Mouse (Mus musculus): ENCODE data around the gene Rhoh. TPM values are rescaled to one million over a fixed set of nuclear protein-coding genes. Genes with fewer than 3 reads are reported as not detected.

Rhoh gene
- total and polyA plus RNA-seq, 3 experiments, result 0.52 to 0.92 (median 0.55) TPM

DNA sequence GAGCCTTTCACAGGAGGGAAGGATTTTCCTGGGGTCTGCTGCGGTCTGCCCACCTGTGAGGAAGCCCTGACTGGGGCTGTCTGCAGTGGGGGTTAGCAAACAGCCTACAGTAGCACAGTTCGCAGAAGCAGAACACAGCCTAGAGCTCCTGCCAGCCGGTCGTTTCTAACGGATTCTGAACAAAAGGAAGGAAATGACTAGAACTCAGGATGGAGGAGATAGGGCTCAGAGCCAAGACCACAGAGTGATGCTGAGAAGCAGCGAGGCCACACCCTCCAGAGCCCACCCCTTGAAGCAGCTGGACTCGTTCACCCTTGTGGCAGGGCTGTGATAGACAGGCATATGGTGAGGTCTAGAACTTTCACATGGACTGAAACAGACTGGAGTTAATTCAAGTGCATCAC is 39.9 kb downstream of the Rhoh start:
- Histone ChIP-seq H3K4me3 (no peak overlapping the region), H3K9ac (ENCODE audit: low read depth, low read length) (no peak overlapping the region), H3K79me2 (replicated peaks; ENCODE audit: control insufficient read depth, insufficient read depth, low read length) (no peaks in the 10 kb centered on the region), H3K27me3 (ENCODE audit: control insufficient read depth, insufficient read depth, low read length) (no peaks in the 10 kb centered on the region), H3K27ac (no peak overlapping the region), H3K4me1 (ENCODE audit: control insufficient read depth, insufficient read depth, low read length) (no peaks in the 10 kb centered on the region), H3K36me3 (ENCODE audit: control insufficient read depth, insufficient read depth, low read length) (no peaks in the 10 kb centered on the region)
- 26% methylated on average over 7 of the region's 7 CpGs for WGBS
- TF ChIP-seq EP300 (IDR thresholded peaks at IDR 0.05; ENCODE audit: insufficient read depth, low read depth, low read length), result no peak
- no peak for TF ChIP-seq POLR2A (IDR thresholded peaks at IDR 0.05; ENCODE audit: insufficient read depth, low read depth, low read length)
- no peak for TF ChIP-seq CTCF (IDR thresholded peaks at IDR 0.05)
- peak in 1 of 2 experiments; percentile 25 for DNase-seq
- intact Hi-C loops (cut with DNase I), result no loop called here

DNA sequence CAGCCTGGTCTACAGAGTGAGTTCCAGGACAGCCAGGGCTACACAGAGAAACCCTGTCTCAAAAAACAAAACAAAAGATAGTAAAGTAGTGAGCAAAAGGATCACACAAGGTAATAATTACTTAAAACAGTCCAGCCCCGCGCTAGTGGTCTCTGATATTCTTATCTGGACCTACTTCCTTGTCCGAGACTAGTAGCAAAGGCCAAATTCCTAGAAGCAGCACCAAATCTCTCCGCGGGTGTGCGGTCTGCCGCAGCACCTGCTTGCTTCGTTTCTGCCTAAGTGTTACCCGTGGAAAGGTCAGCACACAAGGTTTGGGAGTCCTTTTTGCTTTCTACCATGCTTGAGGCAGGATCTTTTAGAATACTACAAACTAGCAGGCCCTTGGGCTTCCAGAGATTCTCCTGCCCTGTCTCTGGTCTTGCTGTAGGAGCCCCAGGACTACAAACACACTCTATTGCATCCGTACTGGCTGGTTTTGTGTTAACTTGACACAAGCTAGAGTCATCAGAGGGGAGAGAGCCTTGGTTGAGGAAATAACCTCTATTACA is 40.9 kb downstream of the Rhoh start:
- no peaks in the 10 kb centered on the region for H3K79me2 ChIP-seq (replicated peaks; ENCODE audit: control insufficient read depth, insufficient read depth, low read length)
- intact Hi-C loops (cut with DNase I), result no loop called here
- no peak overlapping the region for H3K4me3 ChIP-seq
- H3K9ac ChIP-seq (ENCODE audit: low read depth, low read length), result no peak overlapping the region
- 77% methylated on average over 10 of the region's 10 CpGs for WGBS
- no peak for DNase-seq
- no peaks in the 10 kb centered on the region for H3K4me1 ChIP-seq (ENCODE audit: control insufficient read depth, insufficient read depth, low read length)
- no peaks in the 10 kb centered on the region for H3K27me3 ChIP-seq (ENCODE audit: control insufficient read depth, insufficient read depth, low read length)
- no peak overlapping the region for H3K27ac ChIP-seq
- no peak for TF ChIP-seq POLR2A (IDR thresholded peaks at IDR 0.05; ENCODE audit: insufficient read depth, low read depth, low read length)
- no peaks in the 10 kb centered on the region for H3K36me3 ChIP-seq (ENCODE audit: control insufficient read depth, insufficient read depth, low read length)

DNA sequence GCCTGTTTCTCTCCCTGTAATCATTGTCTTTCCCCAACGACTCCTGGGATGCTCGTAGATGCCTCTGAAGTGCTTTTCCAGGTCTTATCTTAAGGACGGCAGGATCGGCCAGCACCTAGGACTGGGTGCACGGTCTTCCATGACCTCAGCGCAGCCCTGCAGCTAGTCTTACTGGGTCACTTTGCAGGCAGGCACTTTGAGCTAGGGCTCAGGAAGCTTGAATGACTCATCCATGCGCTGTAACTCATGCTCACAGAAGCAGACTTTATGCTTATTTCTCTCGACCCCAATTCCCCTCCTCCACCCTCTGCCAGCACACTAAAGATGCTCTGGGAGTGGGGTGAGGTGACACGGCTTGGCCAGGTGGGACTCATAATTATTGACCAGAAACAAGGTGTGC is 41.8 kb downstream of the Rhoh start:
- no peaks in the 10 kb centered on the region for H3K36me3 ChIP-seq (ENCODE audit: control insufficient read depth, insufficient read depth, low read length)
- no peak overlapping the region for H3K4me3 ChIP-seq
- no peaks in the 10 kb centered on the region for H3K79me2 ChIP-seq (replicated peaks; ENCODE audit: control insufficient read depth, insufficient read depth, low read length)
- H3K9ac ChIP-seq (ENCODE audit: low read depth, low read length), result no peak overlapping the region
- DNase-seq, result no peak
- WGBS, result 65% methylated on average over 9 of the region's 9 CpGs
- TF ChIP-seq EP300 (IDR thresholded peaks at IDR 0.05; ENCODE audit: insufficient read depth, low read depth, low read length) (no peak), CTCF (IDR thresholded peaks at IDR 0.05) (no peak), POLR2A (IDR thresholded peaks at IDR 0.05; ENCODE audit: insufficient read depth, low read depth, low read length) (no peak)
- H3K4me1 ChIP-seq (ENCODE audit: control insufficient read depth, insufficient read depth, low read length), result no peaks in the 10 kb centered on the region
- intact Hi-C loops (cut with DNase I), result no loop called here
- no peaks in the 10 kb centered on the region for H3K27me3 ChIP-seq (ENCODE audit: control insufficient read depth, insufficient read depth, low read length)
- no peak overlapping the region for H3K27ac ChIP-seq

DNA sequence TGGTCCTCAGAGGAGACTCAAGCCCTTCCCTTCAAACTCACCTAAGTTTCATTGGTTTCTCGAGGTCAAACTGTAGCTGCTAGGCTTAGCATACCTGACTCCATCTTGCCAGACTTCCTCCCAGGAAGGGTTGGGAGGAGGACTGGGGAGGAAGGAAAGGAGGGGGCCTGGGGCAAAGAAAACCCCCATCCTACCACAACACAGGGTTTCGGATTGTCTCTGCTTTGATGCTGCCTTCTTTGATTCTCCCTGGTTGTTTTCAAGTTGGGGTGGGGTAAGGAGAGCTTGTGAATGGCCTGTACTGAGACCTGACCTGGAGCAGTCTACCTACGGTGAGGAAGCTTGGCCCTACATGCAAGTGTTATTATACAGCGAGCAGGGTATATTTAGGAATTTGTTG is 43.5 kb downstream of the Rhoh start:
- TF ChIP-seq POLR2A (IDR thresholded peaks at IDR 0.05; ENCODE audit: insufficient read depth, low read depth, low read length), result no peak
- no peak for TF ChIP-seq CTCF (IDR thresholded peaks at IDR 0.05)
- no peak for TF ChIP-seq EP300 (IDR thresholded peaks at IDR 0.05; ENCODE audit: insufficient read depth, low read depth, low read length)

DNA sequence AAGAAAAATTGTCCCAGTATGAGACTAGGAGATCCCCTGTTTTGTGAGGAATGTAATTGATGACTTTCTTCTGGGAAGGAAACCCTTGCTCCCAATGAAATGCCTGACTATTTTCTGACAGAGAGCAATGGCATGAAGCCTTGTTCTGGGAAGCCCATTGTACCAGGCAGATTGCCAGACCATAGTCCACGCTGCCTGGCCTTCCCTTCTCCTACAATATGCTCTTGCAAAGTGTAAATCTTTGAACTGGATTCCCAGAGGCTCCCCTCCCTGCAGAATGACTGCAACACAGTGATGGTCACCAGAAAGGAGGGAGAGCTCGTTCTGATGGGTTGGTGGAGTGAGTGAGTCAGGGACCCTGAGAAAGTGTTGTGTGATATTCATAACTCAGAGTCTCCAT is 47.7 kb downstream of the Rhoh start:
- H3K4me1 ChIP-seq (ENCODE audit: control insufficient read depth, insufficient read depth, low read length), result no peaks in the 10 kb centered on the region
- no peaks in the 10 kb centered on the region for H3K27me3 ChIP-seq (ENCODE audit: control insufficient read depth, insufficient read depth, low read length)
- no peaks in the 10 kb centered on the region for H3K79me2 ChIP-seq (replicated peaks; ENCODE audit: control insufficient read depth, insufficient read depth, low read length)
- no peak for DNase-seq
- no peak overlapping the region for H3K9ac ChIP-seq (ENCODE audit: low read depth, low read length)
- no peaks in the 10 kb centered on the region for H3K36me3 ChIP-seq (ENCODE audit: control insufficient read depth, insufficient read depth, low read length)
- no peak overlapping the region for H3K27ac ChIP-seq
- WGBS, result 50% methylated on average over 2 of the region's 2 CpGs
- TF ChIP-seq POLR2A (IDR thresholded peaks at IDR 0.05; ENCODE audit: insufficient read depth, low read depth, low read length) (no peak), EP300 (IDR thresholded peaks at IDR 0.05; ENCODE audit: insufficient read depth, low read depth, low read length) (no peak), CTCF (IDR thresholded peaks at IDR 0.05) (no peak)
- H3K4me3 ChIP-seq, result no peak overlapping the region
- intact Hi-C loops (cut with DNase I), result no loop called here

More for the DNA sequence above, 43.5 kb downstream of the Rhoh start:
- intact Hi-C loops (cut with DNase I), result no loop called here
- Histone ChIP-seq H3K27ac (no peak overlapping the region), H3K4me1 (ENCODE audit: control insufficient read depth, insufficient read depth, low read length) (no peaks in the 10 kb centered on the region), H3K27me3 (ENCODE audit: control insufficient read depth, insufficient read depth, low read length) (no peaks in the 10 kb centered on the region), H3K79me2 (replicated peaks; ENCODE audit: control insufficient read depth, insufficient read depth, low read length) (no peaks in the 10 kb centered on the region), H3K4me3 (no peak overlapping the region), H3K9ac (ENCODE audit: low read depth, low read length) (no peak overlapping the region), H3K36me3 (ENCODE audit: control insufficient read depth, insufficient read depth, low read length) (no peaks in the 10 kb centered on the region)
- 89% methylated on average over 4 of the region's 4 CpGs for WGBS
- no peak for DNase-seq

DNA sequence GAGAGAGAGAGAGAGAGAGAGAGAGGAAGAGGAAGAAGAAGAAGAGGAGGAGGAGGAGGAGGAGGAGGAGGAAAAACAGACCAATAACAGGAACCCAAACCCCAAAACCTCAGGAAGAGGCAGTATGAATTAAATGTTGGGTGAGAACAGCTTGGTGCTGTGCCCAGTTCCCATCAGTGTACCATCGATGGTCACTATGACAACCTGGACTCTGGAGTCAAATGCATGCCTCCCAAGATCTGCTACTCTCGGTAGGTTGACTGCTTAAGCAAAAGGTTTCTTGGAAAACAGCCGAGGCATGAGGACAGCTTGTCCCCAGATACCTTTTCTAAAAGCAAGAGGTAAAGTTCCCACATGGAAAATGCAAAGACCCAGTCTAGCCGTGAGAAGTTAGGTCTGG is 48.3 kb downstream of the Rhoh start:
- intact Hi-C loops (cut with DNase I), result no loop called here
- H3K27ac ChIP-seq, result no peak overlapping the region
- TF ChIP-seq CTCF (IDR thresholded peaks at IDR 0.05) (no peak), POLR2A (IDR thresholded peaks at IDR 0.05; ENCODE audit: insufficient read depth, low read depth, low read length) (no peak), EP300 (IDR thresholded peaks at IDR 0.05; ENCODE audit: insufficient read depth, low read depth, low read length) (no peak)
- no peak for DNase-seq
- no peak overlapping the region for H3K9ac ChIP-seq (ENCODE audit: low read depth, low read length)
- H3K79me2 ChIP-seq (replicated peaks; ENCODE audit: control insufficient read depth, insufficient read depth, low read length), result no peaks in the 10 kb centered on the region
- H3K36me3 ChIP-seq (ENCODE audit: control insufficient read depth, insufficient read depth, low read length), result no peaks in the 10 kb centered on the region
- H3K27me3 ChIP-seq (ENCODE audit: control insufficient read depth, insufficient read depth, low read length), result no peaks in the 10 kb centered on the region
- WGBS, result 71% methylated on average over 4 of the region's 4 CpGs
- no peaks in the 10 kb centered on the region for H3K4me1 ChIP-seq (ENCODE audit: control insufficient read depth, insufficient read depth, low read length)
- no peak overlapping the region for H3K4me3 ChIP-seq
